Mouse (Mus musculus) midbrain, embryonic 16.5 days (tissue): ENCODE data around the gene Schip1. TPM values are rescaled to one million over a fixed set of nuclear protein-coding genes. Genes with fewer than 3 reads are reported as not detected.

Experiments used
- ATAC-seq: fragments of 200-750 bp; cut with Nextera tagmentation; 2 replicates; pipeline ENCODE4 v1.8.0; 2017; ENCODE audit warnings: moderate TSS enrichment
- H3K27ac ChIP-seq: fragments of 300-500 bp; sonication (generic); 2 replicates; pipeline ENCODE4 v1.5.1; 2014; ENCODE audit warnings: mild to moderate bottlenecking, low read length, mixed read lengths
- H3K27me3 ChIP-seq: fragments of 300-500 bp; sonication (generic); 2 replicates; pipeline ENCODE4 v1.6.1; 2014; ENCODE audit warnings: low read depth, low read length, mixed read lengths; ENCODE audit not compliant: control insufficient read depth, insufficient read depth
- H3K36me3 ChIP-seq: fragments of 300-500 bp; sonication (generic); 2 replicates; pipeline ENCODE4 v1.6.1; 2014; ENCODE audit warnings: mild to moderate bottlenecking, low read length, moderate library complexity, mixed read lengths; ENCODE audit not compliant: control insufficient read depth, insufficient read depth
- H3K4me1 ChIP-seq: fragments of 300-500 bp; sonication (generic); 2 replicates; pipeline ENCODE4 v1.6.1; 2014; ENCODE audit warnings: mild to moderate bottlenecking, low read length, mixed read lengths; ENCODE audit not compliant: control insufficient read depth, insufficient read depth
- H3K4me2 ChIP-seq: fragments of 300-500 bp; sonication (generic); 2 replicates; pipeline ENCODE4 v1.6.1; 2014; ENCODE audit warnings: mild to moderate bottlenecking, low read length, mixed read lengths
- H3K4me3 ChIP-seq: fragments of 300-500 bp; sonication (generic); 2 replicates; pipeline ENCODE4 v1.5.1; 2014; ENCODE audit warnings: low read depth, mild to moderate bottlenecking, low read length, moderate library complexity, mixed read lengths
- H3K9ac ChIP-seq: fragments of 300-500 bp; sonication (generic); 2 replicates; pipeline ENCODE4 v1.6.1; 2014; ENCODE audit warnings: low read depth, low read length, mixed read lengths
- H3K9me3 ChIP-seq: fragments of 300-500 bp; sonication (generic); replicated peaks from 2 replicates; pipeline ENCODE4 v1.6.1; 2014; ENCODE audit warnings: mild to moderate bottlenecking, low read length, mixed read lengths; ENCODE audit not compliant: control insufficient read depth, poor library complexity, severe bottlenecking
- WGBS: fragments of 180-500 bp; shearing (Covaris S2); extraction: QIAGEN DNeasy Blood & Tissue Kit; methylation state at CpG from one replicate; pipeline ENCODE4 v1.1.7; 2014; 5-methylcytosine and 5-hydroxymethylcytosine counted together
- polyA plus RNA-seq: library from polyadenylated mRNA; unstranded; fragments of >200 nt; fragmentation: Nextera tagmentation; extraction: Ambion mirVana; gene quantifications from 2 replicates; pipeline ENCODE4 v1.2.1, GENCODE M21; 2015

Schip1 gene
- polyA plus RNA-seq, 1 experiment from 2014 or later: 147 TPM

- Histone ChIP-seq H3K27ac (no peak overlapping the region), H3K27me3 (no peaks in the 10 kb centered on the region), H3K9ac (no peak overlapping the region), H3K4me2 (no peak overlapping the region), H3K36me3 (no peaks in the 10 kb centered on the region), H3K4me3 (no peak overlapping the region), H3K9me3 (no peaks in the 10 kb centered on the region), H3K4me1 (peaks cover 5% of the 10 kb centered on the region; the same call in 1 of the 2 replicates)
- ATAC-seq: no peak
- 88% methylated on average over 4 of the region's 4 CpGs for WGBS
Measured at GRCm38 (mm10) chr3:68101343-68101742, 36.7 kb downstream of the Schip1 start.

DNA sequence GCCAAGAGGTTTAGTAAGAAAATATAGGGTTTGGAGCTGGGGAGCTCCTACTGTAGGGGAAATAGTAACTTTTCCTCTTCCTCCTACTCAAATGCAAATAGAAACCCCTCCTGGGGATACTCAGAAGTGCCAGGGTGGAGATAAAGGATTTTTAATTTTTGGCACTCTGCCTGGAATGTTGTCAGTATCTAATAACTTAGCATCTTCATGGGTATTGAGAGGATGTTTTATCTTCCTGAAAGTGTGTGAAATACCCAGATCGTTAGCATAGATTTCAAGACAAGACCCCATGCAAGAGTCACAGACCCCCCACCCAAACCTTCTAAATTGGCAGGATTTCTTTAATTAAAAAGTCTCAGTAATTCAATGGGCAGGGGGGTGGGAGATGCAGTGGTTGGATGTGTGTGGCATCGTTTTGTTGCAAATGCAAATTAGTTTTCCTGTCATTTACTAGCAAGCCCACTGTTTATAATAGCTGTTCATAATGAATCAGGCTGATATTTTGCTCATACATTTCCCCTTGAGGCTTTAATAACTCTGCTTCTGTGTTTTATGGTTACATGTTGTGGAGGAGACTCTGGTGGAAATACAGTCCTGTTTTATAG, 40.6 kb downstream of the Schip1 start:
- no peaks in the 10 kb centered on the region for H3K36me3 ChIP-seq
- no peak overlapping the region for H3K9ac ChIP-seq
- H3K9me3 ChIP-seq: no peaks in the 10 kb centered on the region
- no peak overlapping the region for H3K4me3 ChIP-seq
- H3K27me3 ChIP-seq: no peaks in the 10 kb centered on the region
- H3K4me2 ChIP-seq: no peak overlapping the region
- H3K27ac ChIP-seq: no peak overlapping the region
- peaks cover 5% of the 10 kb centered on the region; the same call in 1 of the 2 replicates for H3K4me1 ChIP-seq
- 53% methylated on average over 2 of the region's 2 CpGs for WGBS
- no peak for ATAC-seq

- Histone ChIP-seq H3K27me3 (no peaks in the 10 kb centered on the region), H3K9ac (no peak overlapping the region), H3K27ac (no peak overlapping the region), H3K4me2 (no peak overlapping the region), H3K4me3 (no peak overlapping the region), H3K36me3 (no peaks in the 10 kb centered on the region), H3K9me3 (no peaks in the 10 kb centered on the region), H3K4me1 (no peaks in the 10 kb centered on the region)
- WGBS: 64% methylated on average over 5 of the region's 5 CpGs
- ATAC-seq: no peak
Measured at GRCm38 (mm10) chr3:68121338-68121737, 56.7 kb downstream of the Schip1 start.

GRCm38 (mm10) chr3:68126284-68126856, 61.8 kb downstream of the Schip1 start:
- H3K9ac ChIP-seq: no peak overlapping the region
- no peaks in the 10 kb centered on the region for H3K9me3 ChIP-seq
- H3K27me3 ChIP-seq: no peaks in the 10 kb centered on the region
- H3K4me1 ChIP-seq: no peaks in the 10 kb centered on the region
- no peak overlapping the region for H3K4me3 ChIP-seq
- no peak for ATAC-seq
- 67% methylated on average over 6 of the region's 6 CpGs for WGBS
- no peak overlapping the region for H3K4me2 ChIP-seq
- H3K36me3 ChIP-seq: no peaks in the 10 kb centered on the region
- H3K27ac ChIP-seq: no peak overlapping the region

DNA sequence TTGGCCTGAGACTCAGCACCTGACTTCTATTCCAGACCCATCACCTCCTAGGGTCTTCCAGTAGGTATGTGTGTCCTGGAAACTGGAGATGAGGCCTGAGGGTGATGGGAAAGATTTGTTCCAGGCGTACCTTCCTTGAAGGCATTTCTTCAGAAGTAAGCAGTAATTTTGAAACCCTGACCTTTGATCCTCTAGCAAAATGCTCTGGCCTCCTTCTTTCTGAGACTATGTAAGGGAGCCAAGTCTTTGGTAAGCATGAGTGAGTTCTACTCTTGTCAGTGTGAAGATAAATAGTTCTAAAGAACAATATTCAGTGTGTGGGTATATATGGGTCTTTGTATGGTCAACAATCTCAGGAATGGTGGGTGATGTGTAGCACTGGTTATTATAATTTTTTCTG, 65.8 kb downstream of the Schip1 start:
- no peak overlapping the region for H3K9ac ChIP-seq
- ATAC-seq: no peak
- no peaks in the 10 kb centered on the region for H3K9me3 ChIP-seq
- H3K4me2 ChIP-seq: no peak overlapping the region
- H3K4me1 ChIP-seq: no peaks in the 10 kb centered on the region
- H3K27ac ChIP-seq: no peak overlapping the region
- H3K27me3 ChIP-seq: no peaks in the 10 kb centered on the region
- no peaks in the 10 kb centered on the region for H3K36me3 ChIP-seq
- H3K4me3 ChIP-seq: no peak overlapping the region
- WGBS: 80% methylated on average over 1 of the region's 1 CpGs

DNA sequence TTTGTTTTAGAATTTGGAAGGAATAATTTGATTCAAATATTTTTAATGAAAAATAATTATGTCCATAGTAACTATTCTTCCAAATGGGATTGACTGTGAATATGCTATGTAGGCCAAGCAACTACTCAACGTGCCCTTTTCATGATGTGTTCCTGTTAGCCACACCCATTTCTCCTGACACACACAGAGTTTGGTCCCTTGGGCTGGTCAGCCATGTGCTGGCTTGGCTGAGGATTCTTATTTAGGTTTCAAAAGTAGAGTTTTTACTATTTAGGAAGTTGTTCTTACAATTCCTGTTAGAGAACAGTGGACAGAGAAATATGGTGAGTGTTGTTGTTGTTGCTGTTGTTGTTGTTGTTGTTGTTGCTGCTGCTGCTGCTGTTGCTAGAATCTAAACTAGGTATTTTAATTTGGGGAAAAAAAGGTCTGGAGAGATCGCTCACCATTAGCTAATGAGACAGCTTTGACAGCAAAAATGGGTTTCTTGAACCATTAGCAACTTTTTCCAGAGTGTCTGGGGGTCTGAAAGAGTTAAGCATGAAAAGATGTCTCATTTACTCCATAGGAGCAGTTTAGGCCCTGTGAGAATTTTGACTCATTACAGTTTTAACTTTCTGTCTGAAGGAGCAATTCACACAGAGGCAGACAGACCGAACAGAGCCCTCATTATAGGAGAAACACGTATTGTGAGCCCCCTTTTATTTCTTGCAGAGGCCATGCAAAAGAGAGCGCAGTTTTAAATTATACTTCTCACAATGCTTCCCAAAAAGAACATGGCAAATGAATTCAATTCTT, 74.4 kb downstream of the Schip1 start:
- no peaks in the 10 kb centered on the region for H3K27me3 ChIP-seq
- H3K9ac ChIP-seq: no peak overlapping the region
- no peak overlapping the region for H3K4me3 ChIP-seq
- 48% methylated on average over 5 of the region's 5 CpGs for WGBS
- ATAC-seq: no peak
- no peaks in the 10 kb centered on the region for H3K4me1 ChIP-seq
- H3K4me2 ChIP-seq: no peak overlapping the region
- H3K27ac ChIP-seq: no peak overlapping the region
- no peaks in the 10 kb centered on the region for H3K36me3 ChIP-seq
- no peaks in the 10 kb centered on the region for H3K9me3 ChIP-seq

GRCm38 (mm10) chr3:68150688-68151087, 86.1 kb downstream of the Schip1 start:
- Histone ChIP-seq H3K4me2 (no peak overlapping the region), H3K27me3 (no peaks in the 10 kb centered on the region), H3K9me3 (no peaks in the 10 kb centered on the region), H3K4me3 (no peak overlapping the region), H3K9ac (no peak overlapping the region), H3K36me3 (no peaks in the 10 kb centered on the region), H3K27ac (no peak overlapping the region), H3K4me1 (no peaks in the 10 kb centered on the region)
- 75% methylated on average over 8 of the region's 8 CpGs for WGBS
- no peak for ATAC-seq

DNA sequence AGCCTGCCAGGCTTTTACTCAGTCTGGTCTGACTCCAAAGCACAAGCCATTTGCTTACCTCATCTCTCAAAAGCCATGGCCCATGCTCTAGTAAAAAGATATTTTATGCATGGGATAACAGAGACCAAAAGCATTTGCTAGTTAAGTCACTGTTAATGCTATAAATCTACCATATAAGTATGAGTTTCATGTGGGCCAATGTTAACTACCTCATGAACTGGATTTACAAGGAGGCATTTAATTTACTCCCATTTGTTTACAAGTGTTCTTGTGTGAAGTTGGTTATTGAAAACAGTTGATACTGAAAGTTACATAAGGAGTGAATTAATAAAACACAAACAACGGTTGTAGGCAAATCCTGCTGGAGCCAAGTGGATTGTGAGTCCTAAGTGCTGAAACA, 95.6 kb downstream of the Schip1 start:
- H3K27me3 ChIP-seq: no peaks in the 10 kb centered on the region
- no peak for ATAC-seq
- no peaks in the 10 kb centered on the region for H3K36me3 ChIP-seq
- H3K27ac ChIP-seq: no peak overlapping the region
- H3K4me1 ChIP-seq: no peaks in the 10 kb centered on the region
- H3K9me3 ChIP-seq: no peaks in the 10 kb centered on the region
- 83% methylated on average over 1 of the region's 1 CpGs for WGBS
- H3K4me3 ChIP-seq: no peak overlapping the region
- H3K4me2 ChIP-seq: no peak overlapping the region
- no peak overlapping the region for H3K9ac ChIP-seq

DNA sequence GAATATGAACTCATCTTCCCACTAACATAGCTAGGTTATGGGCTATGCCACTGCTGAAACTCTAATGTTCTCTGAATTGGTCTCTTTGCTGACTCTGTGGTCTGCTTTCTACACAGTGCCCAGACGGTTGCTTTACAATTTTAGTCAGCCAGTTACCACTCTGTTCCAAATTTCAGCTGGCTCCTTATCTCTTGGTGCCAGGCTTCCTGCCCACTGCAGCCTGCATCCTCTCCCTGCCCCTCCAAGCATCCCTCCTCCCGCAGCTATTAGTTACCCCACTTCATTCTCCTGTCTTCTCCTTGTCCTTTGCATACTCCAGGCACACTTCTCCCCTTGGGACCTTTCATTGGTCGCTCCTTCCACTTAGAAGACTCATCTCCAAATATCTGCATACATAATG, 96.2 kb downstream of the Schip1 start:
- no peaks in the 10 kb centered on the region for H3K4me1 ChIP-seq
- no peaks in the 10 kb centered on the region for H3K9me3 ChIP-seq
- H3K4me2 ChIP-seq: no peak overlapping the region
- H3K4me3 ChIP-seq: no peak overlapping the region
- ATAC-seq: no peak
- H3K27ac ChIP-seq: no peak overlapping the region
- no peaks in the 10 kb centered on the region for H3K36me3 ChIP-seq
- no peaks in the 10 kb centered on the region for H3K27me3 ChIP-seq
- no peak overlapping the region for H3K9ac ChIP-seq
- WGBS: 73% methylated on average over 3 of the region's 3 CpGs
